Mouse (Mus musculus): Measurements from ENCODE around the gene Gm45837. TPM values are rescaled to one million over a fixed set of nuclear protein-coding genes. Genes with fewer than 3 reads are reported as not detected.
A peak's percentile ranks its signal among the peaks of the same experiment; 100 is the strongest.

Gm45837 gene
- polyA plus RNA-seq, 1 experiment from 2014 or later: not detected

GRCm38 (mm10) chr7:101516460-101516859 lies 105.8 kb downstream of the Gm45837 start:
- Histone ChIP-seq H3K4me3 (no peak overlapping the region), H3K27me3 (no peaks in the 10 kb centered on the region), H3K4me2 (no peak overlapping the region), H3K4me1 (replicated peaks) (peaks cover 8% of the 10 kb centered on the region; the same call in 1 of the 2 replicates), H3K9ac (no peak overlapping the region), H3K27ac (replicated peaks) (no peak overlapping the region), H3K9me3 (no peaks in the 10 kb centered on the region), H3K36me3 (no peaks in the 10 kb centered on the region)
- WGBS: 67% methylated on average over 6 of the region's 6 CpGs
- no peak for ATAC-seq (ENCODE audit: low read depth)

- no peak for ATAC-seq (ENCODE audit: low read depth)
- Histone ChIP-seq H3K27ac (replicated peaks) (no peak overlapping the region), H3K9me3 (no peaks in the 10 kb centered on the region), H3K9ac (no peak overlapping the region), H3K4me3 (no peak overlapping the region), H3K4me1 (replicated peaks) (no peaks in the 10 kb centered on the region; the same call in 1 of the 2 replicates), H3K4me2 (no peak overlapping the region), H3K36me3 (no peaks in the 10 kb centered on the region), H3K27me3 (no peaks in the 10 kb centered on the region)
- WGBS: 87% methylated on average over 1 of the region's 1 CpGs
Measured at GRCm38 (mm10) chr7:101521696-101522095, 111.0 kb downstream of the Gm45837 start.

- Histone ChIP-seq H3K36me3 (no peaks in the 10 kb centered on the region), H3K4me1 (replicated peaks) (no peaks in the 10 kb centered on the region; the same call in 1 of the 2 replicates), H3K4me2 (no peak overlapping the region), H3K27me3 (no peaks in the 10 kb centered on the region), H3K9ac (no peak overlapping the region), H3K27ac (replicated peaks) (no peak overlapping the region), H3K4me3 (no peak overlapping the region), H3K9me3 (no peaks in the 10 kb centered on the region)
- WGBS: 29% methylated on average over 2 of the region's 2 CpGs
- no peak for ATAC-seq (ENCODE audit: low read depth)
Measured at GRCm38 (mm10) chr7:101523205-101523604, 112.5 kb downstream of the Gm45837 start.

GRCm38 (mm10) chr7:101526484-101526883 lies 115.8 kb downstream of the Gm45837 start:
- 79% methylated on average over 7 of the region's 7 CpGs for WGBS
- Histone ChIP-seq H3K9ac (no peak overlapping the region), H3K4me3 (no peak overlapping the region), H3K4me2 (no peak overlapping the region), H3K27me3 (no peaks in the 10 kb centered on the region), H3K27ac (replicated peaks) (no peak overlapping the region), H3K4me1 (replicated peaks) (no peaks in the 10 kb centered on the region; the same call in 1 of the 2 replicates), H3K9me3 (no peaks in the 10 kb centered on the region), H3K36me3 (no peaks in the 10 kb centered on the region)
- ATAC-seq (ENCODE audit: low read depth): no peak

- Histone ChIP-seq H3K9me3 (no peaks in the 10 kb centered on the region), H3K27ac (replicated peaks) (no peak overlapping the region), H3K4me2 (no peak overlapping the region), H3K27me3 (no peaks in the 10 kb centered on the region), H3K9ac (no peak overlapping the region), H3K4me1 (replicated peaks) (peaks cover 30% of the 10 kb centered on the region), H3K4me3 (no peak overlapping the region), H3K36me3 (no peaks in the 10 kb centered on the region)
- no peak for ATAC-seq (ENCODE audit: low read depth)
- 32% methylated on average over 5 of the region's 5 CpGs for WGBS
Measured at GRCm38 (mm10) chr7:101534428-101534827, 123.7 kb downstream of the Gm45837 start.

- ATAC-seq (ENCODE audit: low read depth): peak; percentile 55; the same call in 1 of the 2 replicates
- H3K36me3 ChIP-seq: no peaks in the 10 kb centered on the region
- no peaks in the 10 kb centered on the region for H3K27me3 ChIP-seq
- no peak overlapping the region for H3K4me3 ChIP-seq
- H3K27ac ChIP-seq (replicated peaks): no peak overlapping the region; the same call in 1 of the 2 replicates
- H3K9ac ChIP-seq: no peak overlapping the region
- 0 out of 2 replicates have a peak overlapping the region, but pooled peaks have one; percentile 6 for H3K4me2 ChIP-seq
- H3K9me3 ChIP-seq: no peaks in the 10 kb centered on the region
- WGBS: 37% methylated on average over 10 of the region's 10 CpGs
- H3K4me1 ChIP-seq (replicated peaks): peaks cover 30% of the 10 kb centered on the region
Measured at GRCm38 (mm10) chr7:101535102-101535501, 124.4 kb downstream of the Gm45837 start.

- H3K4me1 ChIP-seq (replicated peaks): peaks cover 30% of the 10 kb centered on the region
- H3K27me3 ChIP-seq: no peaks in the 10 kb centered on the region
- 57% methylated on average over 5 of the region's 5 CpGs for WGBS
- H3K9ac ChIP-seq: no peak overlapping the region
- H3K36me3 ChIP-seq: no peaks in the 10 kb centered on the region
- no peak for ATAC-seq (ENCODE audit: low read depth)
- no peak overlapping the region for H3K27ac ChIP-seq (replicated peaks)
- no peak overlapping the region for H3K4me3 ChIP-seq
- H3K9me3 ChIP-seq: no peaks in the 10 kb centered on the region
- H3K4me2 ChIP-seq: no peak overlapping the region
Measured at GRCm38 (mm10) chr7:101535517-101535916, 124.8 kb downstream of the Gm45837 start.

GRCm38 (mm10) chr7:101537541-101537940 lies 126.9 kb downstream of the Gm45837 start:
- Histone ChIP-seq H3K4me1 (replicated peaks) (peaks cover 30% of the 10 kb centered on the region), H3K27me3 (no peaks in the 10 kb centered on the region), H3K27ac (replicated peaks) (no peak overlapping the region), H3K9me3 (no peaks in the 10 kb centered on the region), H3K4me2 (no peak overlapping the region), H3K4me3 (no peak overlapping the region), H3K9ac (no peak overlapping the region), H3K36me3 (no peaks in the 10 kb centered on the region)
- no peak for ATAC-seq (ENCODE audit: low read depth)
- 56% methylated on average over 8 of the region's 8 CpGs for WGBS

- Histone ChIP-seq H3K27ac (replicated peaks) (no peak overlapping the region), H3K9me3 (no peaks in the 10 kb centered on the region), H3K4me3 (no peak overlapping the region), H3K9ac (no peak overlapping the region), H3K4me1 (replicated peaks) (peaks cover 30% of the 10 kb centered on the region), H3K4me2 (no peak overlapping the region), H3K36me3 (no peaks in the 10 kb centered on the region), H3K27me3 (no peaks in the 10 kb centered on the region)
- WGBS: 56% methylated on average over 14 of the region's 14 CpGs
- ATAC-seq (ENCODE audit: low read depth): no peak
Measured at GRCm38 (mm10) chr7:101538141-101538933, 127.7 kb downstream of the Gm45837 start.

GRCm38 (mm10) chr7:101539774-101540173 lies 129.1 kb downstream of the Gm45837 start:
- Histone ChIP-seq H3K36me3 (no peaks in the 10 kb centered on the region), H3K27ac (replicated peaks) (no peak overlapping the region), H3K27me3 (no peaks in the 10 kb centered on the region), H3K4me1 (replicated peaks) (peaks cover 18% of the 10 kb centered on the region), H3K9ac (no peak overlapping the region), H3K9me3 (no peaks in the 10 kb centered on the region), H3K4me2 (no peak overlapping the region), H3K4me3 (no peak overlapping the region)
- WGBS: 50% methylated on average over 9 of the region's 9 CpGs
- ATAC-seq (ENCODE audit: low read depth): no peak

GRCm38 (mm10) chr7:101540684-101541083 lies 130.0 kb downstream of the Gm45837 start:
- no peak for ATAC-seq (ENCODE audit: low read depth)

GRCm38 (mm10) chr7:101541132-101541531 lies 130.4 kb downstream of the Gm45837 start:
- H3K27ac ChIP-seq (replicated peaks): no peak overlapping the region
- H3K9ac ChIP-seq: no peak overlapping the region
- H3K4me3 ChIP-seq: no peak overlapping the region
- H3K27me3 ChIP-seq: no peaks in the 10 kb centered on the region
- H3K4me1 ChIP-seq (replicated peaks): peaks cover 4% of the 10 kb centered on the region; the same call in 1 of the 2 replicates
- peak; percentile 84 for ATAC-seq (ENCODE audit: low read depth)
- H3K36me3 ChIP-seq: no peaks in the 10 kb centered on the region
- H3K9me3 ChIP-seq: no peaks in the 10 kb centered on the region
- WGBS: 4% methylated on average over 11 of the region's 11 CpGs
- no peak overlapping the region for H3K4me2 ChIP-seq

More at GRCm38 (mm10) chr7:101540684-101541083, 130.0 kb downstream of the Gm45837 start:
- no peaks in the 10 kb centered on the region for H3K36me3 ChIP-seq
- H3K4me3 ChIP-seq: no peak overlapping the region
- no peak overlapping the region for H3K4me2 ChIP-seq
- H3K9ac ChIP-seq: no peak overlapping the region
- H3K9me3 ChIP-seq: no peaks in the 10 kb centered on the region
- H3K4me1 ChIP-seq (replicated peaks): peaks cover 8% of the 10 kb centered on the region
- no peaks in the 10 kb centered on the region for H3K27me3 ChIP-seq
- no peak overlapping the region for H3K27ac ChIP-seq (replicated peaks)
- WGBS: 78% methylated on average over 5 of the region's 5 CpGs
